Mouse (Mus musculus) ES-E14 (cell line): Measurements from ENCODE around the gene Gm49450. TPM values are rescaled to one million over a fixed set of nuclear protein-coding genes. Genes with fewer than 3 reads are reported as not detected.
"Not testable (repeated sequence)": the region's sequence is repeated elsewhere in the genome, so short reads cannot be mapped to it uniquely, and the experiment has no call there.

Experiments used
- DNase-seq: peaks from one replicate; pipeline ENCODE4 v3.0.0-alpha.2; 2013; ENCODE audit warnings: low read depth, low spot score
- H3K27ac ChIP-seq: 2 replicates; pipeline ENCODE4 v1.5.1; 2012; ENCODE audit warnings: low read depth, mild to moderate bottlenecking, low read length, moderate library complexity, mixed read lengths; ENCODE audit not compliant: poor library complexity, insufficient read depth, severe bottlenecking
- H3K36me3 ChIP-seq: 2 replicates; pipeline ENCODE4 v1.6.1; 2012; ENCODE audit warnings: mild to moderate bottlenecking, low read length, moderate library complexity, mixed read lengths; ENCODE audit not compliant: control insufficient read depth, poor library complexity, insufficient read depth, severe bottlenecking
- H3K4me1 ChIP-seq, 2 experiments: fragments of 150-350 bp in 1 of 2; sonication (generic) in 1 of 2; 2 replicates each; pipeline ENCODE4 v1.6.1; 2012; ENCODE audit warnings: low read length in 2 of 2, mild to moderate bottlenecking in 1 of 2, mixed read lengths in 1 of 2; ENCODE audit not compliant: control insufficient read depth in 2 of 2, insufficient read depth in 2 of 2, poor library complexity in 1 of 2
- H3K4me3 ChIP-seq, 2 experiments: fragments of 150-350 bp in 1 of 2; sonication (generic) in 1 of 2; 2 replicates each; pipeline ENCODE4 v1.5.1; 2012; ENCODE audit warnings: low read length in 2 of 2, low read depth in 1 of 2, mild to moderate bottlenecking in 1 of 2, mixed read lengths in 1 of 2; ENCODE audit not compliant: insufficient read depth in 1 of 2, poor library complexity in 1 of 2, severe bottlenecking in 1 of 2
- H3K9ac ChIP-seq: 2 replicates; pipeline ENCODE4 v1.6.1; 2012; ENCODE audit warnings: low read depth, mild to moderate bottlenecking, low read length, mixed read lengths; ENCODE audit not compliant: poor library complexity, insufficient read depth, severe bottlenecking
- H3K9me3 ChIP-seq: fragments of 150-350 bp; sonication (generic); 2 replicates; pipeline ENCODE4 v1.6.1; 2012; ENCODE audit warnings: low read depth, mild to moderate bottlenecking, low read length; ENCODE audit not compliant: control insufficient read depth, insufficient read depth
- CHD2 ChIP-seq: IDR thresholded peaks from 2 replicates; pipeline ENCODE4 v1.6.1; 2014; ENCODE audit warnings: mild to moderate bottlenecking, low read depth, low read length, inconsistent platforms
- HCFC1 ChIP-seq: IDR thresholded peaks from 2 replicates; pipeline ENCODE4 v1.6.1; 2012; ENCODE audit warnings: low read length, inconsistent platforms, borderline replicate concordance; ENCODE audit not compliant: insufficient read depth
- MAFK ChIP-seq: IDR thresholded peaks from 2 replicates; pipeline ENCODE4 v1.6.1; 2014; ENCODE audit warnings: mild to moderate bottlenecking, low read depth, low read length, inconsistent platforms; ENCODE audit not compliant: insufficient read depth
- ZC3H11A ChIP-seq: IDR thresholded peaks from 2 replicates; pipeline ENCODE4 v1.6.1; 2012; ENCODE audit warnings: low read depth, mild to moderate bottlenecking, inconsistent platforms, low read length, borderline replicate concordance
- ZNF384 ChIP-seq: IDR thresholded peaks from 2 replicates; pipeline ENCODE4 v1.6.1; 2012; ENCODE audit warnings: low read depth, low read length, inconsistent platforms
- in situ Hi-C, 2 experiments: fragments of 600-800 bp; cut with MboI; formaldehyde crosslinking; loops; one replicate each; pipeline ENCODE4 v1.15.1; 2025; ENCODE audit warnings: low sequenced_read_pairs in 2 of 2, inconsistent platforms in 1 of 2; ENCODE audit not compliant: unreplicated experiment in 2 of 2
- total RNA-seq: library from RNA; depleted of rRNA; stranded (reverse); fragments of 300-350 nt; gene quantifications from 2 replicates; pipeline ENCODE4 v1.2.3, GENCODE M21; 2012

Gm49450 gene
- total RNA-seq, 1 experiment, result not detected

DNA sequence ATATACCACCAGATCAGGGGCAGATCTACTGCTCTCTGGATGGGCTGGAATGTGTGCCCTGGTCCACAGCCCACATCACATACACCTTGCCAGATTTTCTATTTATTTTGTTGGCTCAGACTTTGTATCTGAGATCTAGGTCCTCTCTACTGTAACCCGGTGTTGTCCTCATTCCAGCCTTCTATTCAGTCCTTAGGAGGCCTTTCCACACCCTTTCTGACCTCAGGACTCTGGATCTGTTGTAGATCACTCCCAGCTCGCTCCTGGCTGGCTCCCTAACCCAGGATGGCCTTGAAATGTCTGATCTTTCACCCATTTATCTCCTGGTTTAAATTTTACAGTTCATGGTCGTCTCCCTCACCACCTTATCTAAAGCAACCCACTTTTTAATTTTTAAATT, 28.7 kb downstream of the Gm49450 start:
- Histone ChIP-seq H3K9me3 (no peaks in the 10 kb centered on the region), H3K36me3 (no peaks in the 10 kb centered on the region), H3K27ac (no peak overlapping the region), H3K9ac (no peak overlapping the region), H3K4me1 (peaks cover 2 to 6% of the 10 kb centered on the region in 2 experiments; a peak in 2 of 4 replicates), H3K4me3 (no peak overlapping the region)
- no peak for DNase-seq
- no peak for TF ChIP-seq HCFC1
- no peak for TF ChIP-seq CHD2
- TF ChIP-seq MAFK, result no peak
- no peak for TF ChIP-seq ZC3H11A
- no peak for TF ChIP-seq ZNF384
- in situ Hi-C loops, result no loop called here

DNA sequence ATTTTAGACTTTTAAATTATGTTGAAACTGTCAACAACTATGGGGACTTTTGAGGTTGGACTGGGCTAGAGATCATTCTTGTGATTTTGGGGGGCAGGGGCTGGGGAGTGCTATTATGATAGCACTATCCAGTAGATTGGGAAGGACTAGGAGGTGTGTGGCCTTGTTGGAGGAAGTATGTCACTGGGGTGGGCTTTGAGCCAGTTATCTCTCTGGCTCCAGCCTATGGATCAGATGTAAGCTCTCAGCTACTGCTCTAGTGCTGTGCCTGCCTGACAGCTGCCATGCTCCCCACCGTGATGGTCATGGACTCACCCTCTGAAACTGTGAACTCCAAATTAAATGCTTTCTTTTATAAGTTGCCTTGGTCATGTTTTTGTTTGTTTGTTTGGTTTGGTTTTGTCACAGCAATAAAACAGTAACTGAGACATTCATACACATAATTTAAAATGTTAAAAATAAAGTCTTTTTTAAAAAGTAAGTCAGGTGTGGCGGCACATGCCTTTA, 30.3 kb downstream of the Gm49450 start:
- no peak overlapping the region for H3K27ac ChIP-seq
- no peak for DNase-seq
- 0 out of 4 replicates have a peak, but pooled peaks cover 0 to 2% of the 10 kb centered on the region in 2 experiments for H3K4me1 ChIP-seq
- H3K4me3 ChIP-seq, result no peak overlapping the region
- H3K9me3 ChIP-seq, result no peaks in the 10 kb centered on the region
- no peaks in the 10 kb centered on the region for H3K36me3 ChIP-seq
- no peak overlapping the region for H3K9ac ChIP-seq
- in situ Hi-C loops, result no loop called here
- TF ChIP-seq ZC3H11A (no peak), MAFK (no peak), ZNF384 (no peak), CHD2 (no peak)

DNA sequence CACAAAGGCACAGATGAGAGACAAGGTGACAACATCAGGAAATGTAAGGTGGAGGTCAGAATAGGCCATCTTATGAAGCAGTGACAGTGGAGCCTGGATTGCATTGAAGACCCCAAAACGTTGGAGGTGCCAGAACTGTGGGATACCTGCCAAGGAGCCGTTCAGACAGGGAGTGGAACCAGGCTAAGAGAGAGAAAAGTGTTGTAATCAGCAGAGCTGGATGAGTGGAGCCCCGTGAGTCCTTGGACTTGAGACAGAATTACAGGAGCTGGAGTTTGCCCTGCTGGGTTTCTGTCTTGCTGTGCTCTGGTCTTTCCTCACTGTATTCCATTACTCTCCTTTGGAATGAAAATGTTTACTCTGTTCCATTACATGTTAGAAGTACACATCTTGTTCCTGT, 30.8 kb downstream of the Gm49450 start:
- H3K36me3 ChIP-seq, result no peaks in the 10 kb centered on the region
- H3K4me3 ChIP-seq, result no peak overlapping the region
- TF ChIP-seq HCFC1 (no peak), ZNF384 (no peak), CHD2 (no peak), ZC3H11A (no peak), MAFK (no peak)
- no peaks in the 10 kb centered on the region for H3K9me3 ChIP-seq
- no peak for DNase-seq
- in situ Hi-C loops, result no loop called here
- H3K9ac ChIP-seq, result no peak overlapping the region
- no peak overlapping the region for H3K27ac ChIP-seq
- 0 out of 4 replicates have a peak, but pooled peaks cover 0 to 2% of the 10 kb centered on the region in 2 experiments for H3K4me1 ChIP-seq

DNA sequence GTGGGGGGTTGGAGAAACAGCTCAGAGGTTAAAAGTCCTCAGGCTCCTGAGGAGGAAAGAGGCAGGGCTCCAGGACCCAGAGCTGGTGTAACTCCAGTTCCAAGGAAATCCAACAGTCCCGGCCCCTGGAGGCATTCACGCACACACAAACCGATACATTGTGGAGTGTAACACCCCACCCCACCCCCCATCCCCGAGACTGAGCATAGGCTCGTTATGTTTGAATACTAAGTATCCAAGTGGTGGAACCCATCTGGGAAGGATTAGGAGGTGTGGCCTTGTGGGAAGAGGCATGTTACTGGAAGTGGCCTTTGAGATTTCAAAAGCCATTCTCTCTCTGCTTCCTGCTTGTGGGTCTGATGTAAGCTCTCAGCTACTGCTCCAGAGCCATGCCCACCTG, 31.8 kb downstream of the Gm49450 start:
- no peaks in the 10 kb centered on the region for H3K36me3 ChIP-seq
- H3K27ac ChIP-seq, result no peak overlapping the region
- no peaks in the 10 kb centered on the region for H3K9me3 ChIP-seq
- H3K9ac ChIP-seq, result no peak overlapping the region
- H3K4me1 ChIP-seq, result 0 out of 4 replicates have a peak, but pooled peaks cover 2 to 3% of the 10 kb centered on the region in 2 experiments
- no peak for DNase-seq
- TF ChIP-seq MAFK (no peak), CHD2 (no peak), ZC3H11A (no peak), HCFC1 (no peak), ZNF384 (no peak)
- no peak overlapping the region for H3K4me3 ChIP-seq
- in situ Hi-C loops, result no loop called here

DNA sequence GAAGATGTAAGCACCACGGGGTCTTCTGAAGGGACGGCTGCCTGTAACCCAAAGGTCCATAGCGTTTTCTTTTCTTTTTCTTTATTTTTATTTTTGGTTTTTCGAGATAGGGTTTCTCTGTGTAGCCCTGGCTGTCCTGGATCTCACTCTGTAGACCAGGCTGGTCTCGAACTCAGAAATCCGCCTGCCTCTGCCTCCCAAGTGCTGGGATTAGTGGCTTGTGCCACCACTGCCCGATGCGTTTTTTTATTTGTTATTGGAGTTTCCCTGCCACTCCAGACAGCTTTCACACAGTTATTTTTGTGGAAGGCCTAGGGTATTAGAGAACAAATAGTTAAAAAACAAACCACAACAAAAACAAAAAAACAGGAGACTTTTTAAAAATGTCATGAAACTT, 34.9 kb downstream of the Gm49450 start:
- in situ Hi-C loops, H3K9me3 ChIP-seq, H3K36me3 ChIP-seq, DNase-seq, H3K27ac ChIP-seq: not testable (repeated sequence)
- peak overlapping the region; percentile 66 for H3K9ac ChIP-seq
- peaks cover 3 to 13% of the 10 kb centered on the region in 2 experiments; a peak in 1 of 4 replicates for H3K4me1 ChIP-seq
- peak overlapping the region; percentile 48 to 95 for H3K4me3 ChIP-seq
